Mouse (Mus musculus) E14TG2a.4 (cell line): Measurements from ENCODE around the gene Plekhg5.

Experiments used
- CTCF ChIP-seq: conservative IDR thresholded peaks from 2 replicates; pipeline ENCODE4 v1.5.1; 2014; ENCODE audit warnings: low read length
- NANOG ChIP-seq: IDR thresholded peaks from 2 replicates; pipeline ENCODE4 v1.6.1; 2014; ENCODE audit warnings: borderline replicate concordance, low read length, mixed read lengths
- POU5F1 ChIP-seq: IDR thresholded peaks from 2 replicates; pipeline ENCODE4 v1.6.1; 2014; ENCODE audit warnings: low read length, borderline replicate concordance

DNA sequence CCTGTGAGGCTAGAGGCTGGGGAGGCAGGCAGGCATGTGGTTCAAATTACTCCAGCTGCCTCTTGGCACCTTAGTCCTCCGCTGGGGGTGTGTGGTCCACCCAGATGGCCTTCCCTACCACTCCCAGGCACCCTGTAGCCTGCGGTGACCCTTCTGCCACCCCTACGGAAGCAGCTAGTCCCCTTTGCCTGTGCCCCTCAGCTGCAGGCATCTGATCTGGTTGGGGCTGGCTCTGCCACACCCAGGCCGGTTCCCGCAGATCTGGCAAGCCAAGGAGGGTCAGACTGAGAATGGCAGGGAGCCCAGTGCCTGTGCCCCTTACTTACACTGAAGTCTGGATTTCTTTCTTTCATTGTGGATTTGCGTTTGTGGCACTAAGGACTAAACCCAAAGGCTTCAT is 1.4 kb downstream of the Plekhg5 start:
- TF ChIP-seq CTCF: no peak
- no peak for TF ChIP-seq POU5F1
- no peak for TF ChIP-seq NANOG
